Mouse (Mus musculus) midbrain, postnatal 0 days (tissue): Measurements from ENCODE around the gene Pigk. TPM values are rescaled to one million over a fixed set of nuclear protein-coding genes. Genes with fewer than 3 reads are reported as not detected.
"Not testable (repeated sequence)": the region's sequence is repeated elsewhere in the genome, so short reads cannot be mapped to it uniquely, and the experiment has no call there.

Source experiments
- ATAC-seq: fragments of 200-750 bp; cut with Nextera tagmentation; 2 replicates; pipeline ENCODE4 v1.8.0; 2017; ENCODE audit warnings: moderate number of reproducible peaks, mild to moderate bottlenecking, moderate TSS enrichment, moderate library complexity; ENCODE audit not compliant: low FRiP score
- DNase-seq: peaks from one replicate; pipeline ENCODE4 v3.0.0-alpha.2; 2015; ENCODE audit warnings: low spot score
- H3K27ac ChIP-seq: fragments of 300-500 bp; sonication (generic); 2 replicates; pipeline ENCODE4 v1.5.1; 2014; ENCODE audit warnings: low read depth, mild to moderate bottlenecking, low read length, mixed read lengths
- H3K27me3 ChIP-seq: fragments of 300-500 bp; sonication (generic); 2 replicates; pipeline ENCODE4 v1.6.1; 2014; ENCODE audit warnings: low read length, control low read depth, mixed read lengths; ENCODE audit not compliant: insufficient read depth
- H3K36me3 ChIP-seq: fragments of 300-500 bp; sonication (generic); 2 replicates; pipeline ENCODE4 v1.6.1; 2014; ENCODE audit warnings: low read length, control low read depth, mixed read lengths; ENCODE audit not compliant: insufficient read depth
- H3K4me1 ChIP-seq: fragments of 300-500 bp; sonication (generic); 2 replicates; pipeline ENCODE4 v1.6.1; 2014; ENCODE audit warnings: mild to moderate bottlenecking, control low read depth, antibody characterized with exemption, low read length, mixed read lengths; ENCODE audit not compliant: insufficient read depth
- H3K4me2 ChIP-seq: fragments of 300-500 bp; sonication (generic); 2 replicates; pipeline ENCODE4 v1.6.1; 2014; ENCODE audit warnings: low read depth, mild to moderate bottlenecking, low read length, mixed read lengths; ENCODE audit not compliant: poor library complexity, severe bottlenecking
- H3K4me3 ChIP-seq: fragments of 300-500 bp; sonication (generic); 2 replicates; pipeline ENCODE4 v1.5.1; 2014; ENCODE audit warnings: low read depth, mild to moderate bottlenecking, low read length, moderate library complexity
- H3K9ac ChIP-seq: fragments of 300-500 bp; sonication (generic); replicated peaks from 2 replicates; pipeline ENCODE4 v1.6.1; 2014; ENCODE audit warnings: mild to moderate bottlenecking, low read length, moderate library complexity, mixed read lengths; ENCODE audit not compliant: poor library complexity, severe bottlenecking
- H3K9me3 ChIP-seq: fragments of 300-500 bp; sonication (generic); 2 replicates; pipeline ENCODE4 v1.6.1; 2016; ENCODE audit warnings: low read length, control low read depth
- CTCF ChIP-seq: IDR thresholded peaks from 2 replicates; pipeline ENCODE4 v1.5.1; 2016; ENCODE audit warnings: antibody characterized with exemption, mild to moderate bottlenecking
- WGBS: fragments of 180-500 bp; shearing (Covaris S2); extraction: QIAGEN DNeasy Blood & Tissue Kit; methylation state at CpG from one replicate; pipeline ENCODE4 v1.1.7; 2014; 5-methylcytosine and 5-hydroxymethylcytosine counted together
- polyA plus RNA-seq: library from polyadenylated mRNA; unstranded; fragments of >200 nt; fragmentation: Nextera tagmentation; extraction: Ambion mirVana; gene quantifications from 2 replicates; pipeline ENCODE4 v1.2.1, GENCODE M21; 2015
- total RNA-seq: library from RNA; depleted of rRNA; stranded (reverse); fragments of >200 nt; gene quantifications from 2 replicates; pipeline ENCODE4 v1.2.3, GENCODE M21; 2014

The Pigk gene
- total and polyA plus RNA-seq, 2 experiments from 2014 or later: 44.1 to 61.8 TPM

GRCm38 (mm10) chr3:152699261-152699660 lies 14.6 kb upstream of the Pigk start:
- ATAC-seq: no peak
- Histone ChIP-seq H3K9me3 (no peaks in the 10 kb centered on the region), H3K4me3 (no peak overlapping the region), H3K27me3 (no peaks in the 10 kb centered on the region), H3K27ac (no peak overlapping the region), H3K9ac (no peak overlapping the region), H3K4me2 (no peak overlapping the region), H3K36me3 (no peaks in the 10 kb centered on the region), H3K4me1 (no peaks in the 10 kb centered on the region)
- 60% methylated on average over 8 of the region's 8 CpGs for WGBS
- no peak for DNase-seq
- TF ChIP-seq CTCF: no peak

DNA sequence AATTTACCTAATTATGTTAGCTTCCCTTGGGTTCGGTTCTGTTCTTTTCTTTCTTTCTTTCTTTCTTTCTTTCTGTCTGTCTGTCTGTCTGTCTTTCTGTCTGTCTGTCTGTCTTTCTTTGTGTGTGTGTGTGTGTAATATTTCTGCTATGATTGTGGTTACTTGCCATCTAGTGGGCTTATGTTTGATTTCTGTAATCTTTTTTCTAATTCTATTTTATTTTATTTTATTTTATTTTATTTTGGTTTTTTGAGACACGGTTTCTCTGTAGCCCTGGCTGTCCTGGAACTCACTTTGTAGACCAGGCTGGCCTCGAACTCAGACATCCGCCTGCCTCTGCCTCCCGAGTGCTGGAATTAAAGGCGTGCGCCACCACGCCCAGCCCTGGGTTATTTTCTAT lies 12.4 kb upstream of the Pigk start:
- DNase-seq: not testable (repeated sequence)

DNA sequence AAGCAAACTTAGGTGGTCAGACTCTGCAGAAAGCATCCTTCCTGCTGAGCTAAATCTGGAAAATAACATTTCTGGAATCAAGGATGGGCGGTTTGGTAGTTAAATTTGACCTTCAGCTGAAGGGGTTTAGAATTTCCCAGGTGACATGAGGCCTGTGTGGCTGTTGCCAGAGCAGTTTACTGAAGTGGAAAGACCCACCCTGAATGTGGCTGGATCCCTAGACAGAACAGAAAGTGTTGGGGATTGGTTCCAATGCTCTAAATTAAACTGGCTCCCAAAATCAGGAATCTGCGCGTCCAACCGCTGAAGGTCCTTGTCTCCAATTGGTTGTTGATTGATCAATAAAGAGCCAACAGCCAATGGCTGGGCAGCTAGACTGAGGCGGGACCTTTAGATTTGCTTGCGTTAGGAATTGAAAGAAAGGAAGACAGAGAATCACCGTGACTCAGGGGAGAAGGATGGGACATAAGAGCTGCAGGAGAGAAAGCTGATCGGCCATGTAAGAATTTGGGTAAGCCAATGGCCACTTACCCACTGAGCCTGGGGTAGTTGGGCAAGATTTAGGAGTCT lies 11.5 kb upstream of the Pigk start:
- DNase-seq: peak; percentile 51
- TF ChIP-seq CTCF: no peak
- no peak overlapping the region for H3K9ac ChIP-seq
- WGBS: 47% methylated on average over 8 of the region's 8 CpGs
- no peaks in the 10 kb centered on the region for H3K9me3 ChIP-seq
- H3K27ac ChIP-seq: no peak overlapping the region
- no peaks in the 10 kb centered on the region for H3K4me1 ChIP-seq
- peak; percentile 41; the same call in 1 of the 2 replicates for ATAC-seq
- H3K4me3 ChIP-seq: peak overlapping the region; percentile 12; the same call in 1 of the 2 replicates
- H3K36me3 ChIP-seq: no peaks in the 10 kb centered on the region
- H3K27me3 ChIP-seq: no peaks in the 10 kb centered on the region
- H3K4me2 ChIP-seq: peak overlapping the region; percentile 7; the same call in 1 of the 2 replicates

More for the DNA sequence above, 12.4 kb upstream of the Pigk start:
- H3K4me1 ChIP-seq, H3K36me3 ChIP-seq, H3K4me2 ChIP-seq, H3K4me3 ChIP-seq, ATAC-seq, H3K9me3 ChIP-seq, H3K27ac ChIP-seq, H3K27me3 ChIP-seq, H3K9ac ChIP-seq: not testable (repeated sequence)
- 94% methylated on average over 8 of the region's 8 CpGs for WGBS

- H3K4me3 ChIP-seq: no peak overlapping the region
- no peak overlapping the region for H3K27ac ChIP-seq
- no peak for TF ChIP-seq CTCF
- 70% methylated on average over 5 of the region's 5 CpGs for WGBS
- ATAC-seq: no peak
- no peaks in the 10 kb centered on the region for H3K36me3 ChIP-seq
- no peaks in the 10 kb centered on the region for H3K27me3 ChIP-seq
- H3K9ac ChIP-seq: no peak overlapping the region
- no peak for DNase-seq
- H3K4me2 ChIP-seq: no peak overlapping the region
- H3K4me1 ChIP-seq: no peaks in the 10 kb centered on the region
- no peaks in the 10 kb centered on the region for H3K9me3 ChIP-seq
These were observed 8.1 kb upstream of the Pigk start for GRCm38 (mm10) chr3:152705826-152706225.

DNA sequence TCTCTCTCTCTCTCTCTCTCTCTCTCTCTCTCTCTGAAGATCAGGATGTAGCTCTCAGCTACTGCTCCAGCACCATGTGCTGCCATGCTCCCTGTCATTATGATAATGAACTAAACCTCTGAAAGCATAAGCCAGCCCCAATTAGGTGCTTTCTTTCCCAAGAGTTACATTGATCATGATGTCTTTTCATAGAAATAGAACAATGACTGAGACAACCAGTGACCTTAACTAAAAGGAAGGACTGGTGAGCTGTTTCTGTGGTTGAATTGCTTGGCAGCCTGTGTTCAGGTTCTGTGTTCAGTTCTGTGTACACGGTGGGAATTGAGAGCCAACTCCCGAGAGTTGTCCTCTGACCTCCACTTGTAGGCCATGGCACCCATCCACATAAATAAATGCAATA lies 7.0 kb upstream of the Pigk start:
- Histone ChIP-seq H3K4me1 (no peaks in the 10 kb centered on the region), H3K9ac (no peak overlapping the region), H3K9me3 (no peaks in the 10 kb centered on the region), H3K4me3 (no peak overlapping the region), H3K27ac (no peak overlapping the region), H3K36me3 (no peaks in the 10 kb centered on the region), H3K27me3 (no peaks in the 10 kb centered on the region), H3K4me2 (no peak overlapping the region)
- ATAC-seq (no peak), DNase-seq (no peak)
- TF ChIP-seq CTCF: no peak
- 92% methylated on average over 2 of the region's 2 CpGs for WGBS

GRCm38 (mm10) chr3:152707321-152707823 lies 6.5 kb upstream of the Pigk start:
- no peak for DNase-seq
- H3K4me3 ChIP-seq: no peak overlapping the region
- no peak overlapping the region for H3K9ac ChIP-seq
- no peak overlapping the region for H3K4me2 ChIP-seq
- H3K36me3 ChIP-seq: no peaks in the 10 kb centered on the region
- no peaks in the 10 kb centered on the region for H3K4me1 ChIP-seq
- no peak overlapping the region for H3K27ac ChIP-seq
- no peaks in the 10 kb centered on the region for H3K27me3 ChIP-seq
- WGBS: 89% methylated on average over 5 of the region's 5 CpGs
- H3K9me3 ChIP-seq: no peaks in the 10 kb centered on the region
- no peak for TF ChIP-seq CTCF
- ATAC-seq: no peak
